Mouse (Mus musculus) erythroblast, embryonic 14.5 days (primary cell): ENCODE results near the gene Atad2b.
"Not testable (repeated sequence)": the region's sequence is repeated elsewhere in the genome, so short reads cannot be mapped to it uniquely, and the experiment has no call there.

Experiments used
- GATA1 ChIP-seq: IDR thresholded peaks from 2 replicates; pipeline ENCODE4 v1.6.1; 2012; ENCODE audit warnings: low read length, inconsistent platforms, mixed read lengths
- TAL1 ChIP-seq: IDR thresholded peaks from 3 replicates; pipeline ENCODE4 v1.6.1; 2012; ENCODE audit warnings: low read length, inconsistent platforms, mixed read lengths

GRCm38 (mm10) chr12:4886581-4886980 lies 30.6 kb upstream of the Atad2b start:
- not testable (repeated sequence) for TF ChIP-seq GATA1, TAL1
